Comparison of ENCODE assay signal across 8 mouse cellular contexts in the genomic region with DNA sequence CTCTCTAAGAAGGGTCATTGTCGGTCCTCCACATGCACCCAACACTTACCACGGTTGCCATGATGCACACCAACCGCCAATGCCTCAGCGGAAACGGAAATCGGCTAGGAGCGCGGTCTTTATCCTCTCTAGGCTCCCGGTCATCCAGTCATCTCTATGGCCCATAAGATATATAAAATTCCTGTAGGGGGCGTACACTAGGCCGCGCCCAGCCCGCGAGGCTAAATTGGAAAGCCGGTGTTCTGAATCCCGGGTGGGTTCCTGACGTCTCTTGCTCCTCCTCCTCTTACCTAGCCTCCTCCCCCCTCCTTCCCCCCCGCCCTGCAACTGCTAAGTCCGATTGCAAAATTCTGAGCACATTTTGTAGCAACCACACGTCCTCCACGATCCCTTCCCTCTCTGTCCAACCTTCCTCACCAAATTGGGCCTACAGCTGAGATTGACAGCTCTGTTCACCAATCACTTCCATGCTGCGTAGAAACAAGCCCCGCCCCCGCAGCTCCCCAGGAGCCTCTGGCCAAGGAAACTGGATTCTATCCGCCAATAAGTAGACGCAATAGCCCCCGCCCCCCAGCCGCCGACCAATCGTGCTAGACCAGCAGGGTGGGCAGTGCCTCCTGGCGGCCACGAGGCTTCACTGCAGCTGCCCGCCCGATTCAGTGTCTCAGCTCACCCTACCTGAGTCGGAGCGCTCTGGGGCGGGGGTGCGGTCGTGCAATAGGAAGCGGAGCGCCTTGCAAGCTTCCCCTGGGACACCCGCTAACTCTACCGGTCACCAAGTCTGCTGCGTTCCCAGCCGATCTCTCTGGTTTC. TPM values are rescaled to one million over a fixed set of nuclear protein-coding genes. Genes with fewer than 3 reads are reported as not detected.
DNase-seq lines count a peak whose midpoint lies in the region; ATAC-seq and TF ChIP-seq lines count a peak whose summit lies in the region.

A gene (plus strand): TSS at position 642 of the 813 bp plus-strand sequence.

- peaks cover 4% of the 10 kb centered on the region; the same call in 1 of the 2 replicates for H3K79me2 ChIP-seq in heart, adult 2 months (replicated peaks; ENCODE audit: control insufficient read depth, insufficient read depth, low read length)

- TF ChIP-seq CTCF in heart, adult 2 months (IDR thresholded peaks at IDR 0.05) = peak; percentile 72

- DNase-seq in 3T3-L1 (ENCODE audit: low read depth, low spot score) = peak; percentile 99
- peak; percentile 99 for DNase-seq in adrenal gland, postnatal 4 days (ENCODE audit: low spot score in 2 of 2)
- DNase-seq in embryonic facial prominence, embryonic 14.5 days (ENCODE audit: low spot score) = peak; percentile 99
- peak; percentile 99 to 100 for DNase-seq in heart, adult 2 months
- peak; percentile 100 for DNase-seq in kidney, adult 8-10 months
- DNase-seq in spleen, postnatal 10 days (ENCODE audit: low spot score in 2 of 2) = peak; percentile 99 to 100

- peak; percentile 75 for TF ChIP-seq POLR2A in heart, adult 2 months (IDR thresholded peaks at IDR 0.05; ENCODE audit: insufficient read depth, low read depth, low read length)

- H3K36me3 ChIP-seq in embryonic facial prominence, embryonic 14.5 days (ENCODE audit: control insufficient read depth, insufficient read depth, low read length) = peaks cover 27% of the 10 kb centered on the region
- H3K36me3 ChIP-seq in heart, adult 2 months (ENCODE audit: control insufficient read depth, insufficient read depth, low read length) = no peaks in the 10 kb centered on the region
- peaks cover 29% of the 10 kb centered on the region for H3K36me3 ChIP-seq in limb, embryonic 13.5 days
- peaks cover 5% of the 10 kb centered on the region; the same call in 1 of the 2 replicates for H3K36me3 ChIP-seq in midbrain, embryonic 16.5 days (ENCODE audit: control insufficient read depth, insufficient read depth, low read length)

- under 1% methylated on average over 39 of the region's 45 CpGs for whole genome bisulfite sequencing in embryonic facial prominence, embryonic 14.5 days
- under 1% methylated on average over 45 of the region's 45 CpGs for WGBS in heart, adult 2 months
- under 1% methylated on average over 45 of the region's 45 CpGs for WGBS in limb, embryonic 13.5 days
- WGBS in midbrain, embryonic 16.5 days = under 1% methylated on average over 44 of the region's 45 CpGs

- peak; percentile 37; the same call in 1 of the 2 replicates for TF ChIP-seq EP300 in heart, adult 2 months (IDR thresholded peaks at IDR 0.05; ENCODE audit: insufficient read depth, low read depth, low read length)

- peak; percentile 96 for ATAC-seq in embryonic facial prominence, embryonic 14.5 days (ENCODE audit: low read depth)
- ATAC-seq in limb, embryonic 13.5 days (ENCODE audit: low FRiP score, low read depth) = peak; percentile 97
- peak; percentile 97 for ATAC-seq in midbrain, embryonic 16.5 days

- H3K4me2 ChIP-seq in embryonic facial prominence, embryonic 14.5 days (ENCODE audit: low read depth, low read length) = peak within 1 kb of the TSS; percentile 81
- H3K4me2 ChIP-seq in limb, embryonic 13.5 days (replicated peaks) = peak within 1 kb of the TSS; percentile 98
- H3K4me2 ChIP-seq in midbrain, embryonic 16.5 days (ENCODE audit: low read length) = peak within 1 kb of the TSS; percentile 90

- intact Hi-C loops in heart, adult 2 months (cut with DNase I) = loop anchor here (1.0 kb wide), 1 partner anchor 25 kb away; a partner anchor contains a TSS

- H3K4me1 ChIP-seq in embryonic facial prominence, embryonic 14.5 days (ENCODE audit: control insufficient read depth, insufficient read depth, low read length) = peaks cover 31% of the 10 kb centered on the region
- peaks cover 7% of the 10 kb centered on the region for H3K4me1 ChIP-seq in heart, adult 2 months (ENCODE audit: control insufficient read depth, insufficient read depth, low read length)
- H3K4me1 ChIP-seq in limb, embryonic 13.5 days = peaks cover 47% of the 10 kb centered on the region
- H3K4me1 ChIP-seq in midbrain, embryonic 16.5 days (ENCODE audit: control insufficient read depth, insufficient read depth, low read length) = peaks cover 30% of the 10 kb centered on the region

- H3K9ac ChIP-seq in embryonic facial prominence, embryonic 14.5 days (ENCODE audit: low read depth, low read length) = peak within 1 kb of the TSS; percentile 87
- H3K9ac ChIP-seq in heart, adult 2 months (ENCODE audit: low read depth, low read length) = peak within 1 kb of the TSS; percentile 77
- peak within 1 kb of the TSS; percentile 94 for H3K9ac ChIP-seq in limb, embryonic 13.5 days
- peak within 1 kb of the TSS; percentile 85 for H3K9ac ChIP-seq in midbrain, embryonic 16.5 days (ENCODE audit: low read depth, low read length)

- H3K27ac ChIP-seq in embryonic facial prominence, embryonic 14.5 days (replicated peaks; ENCODE audit: low read depth, low read length) = peak within 1 kb of the TSS; percentile 90
- H3K27ac ChIP-seq in heart, adult 2 months = peak within 1 kb of the TSS; percentile 87
- peak within 1 kb of the TSS; percentile 88 for H3K27ac ChIP-seq in limb, embryonic 13.5 days
- peak within 1 kb of the TSS; percentile 87 for H3K27ac ChIP-seq in midbrain, embryonic 16.5 days (ENCODE audit: low read length)

- H3K4me3 ChIP-seq in embryonic facial prominence, embryonic 14.5 days (ENCODE audit: low read depth, low read length) = peak within 1 kb of the TSS; percentile 67
- peak within 1 kb of the TSS; percentile 85 for H3K4me3 ChIP-seq in heart, adult 2 months
- H3K4me3 ChIP-seq in limb, embryonic 13.5 days = peak within 1 kb of the TSS; percentile 93
- peak within 1 kb of the TSS; percentile 87 for H3K4me3 ChIP-seq in midbrain, embryonic 16.5 days (ENCODE audit: low read depth, low read length)

- no peaks in the 10 kb centered on the region for H3K27me3 ChIP-seq in embryonic facial prominence, embryonic 14.5 days (replicated peaks; ENCODE audit: control insufficient read depth, insufficient read depth, low read length)
- H3K27me3 ChIP-seq in heart, adult 2 months (ENCODE audit: control insufficient read depth, insufficient read depth, low read length) = no peaks in the 10 kb centered on the region
- no peaks in the 10 kb centered on the region for H3K27me3 ChIP-seq in limb, embryonic 13.5 days
- no peaks in the 10 kb centered on the region for H3K27me3 ChIP-seq in midbrain, embryonic 16.5 days (ENCODE audit: control insufficient read depth, insufficient read depth, low read depth, low read length)

- no peaks in the 10 kb centered on the region for H3K9me3 ChIP-seq in embryonic facial prominence, embryonic 14.5 days (ENCODE audit: control insufficient read depth, low read length)
- no peaks in the 10 kb centered on the region for H3K9me3 ChIP-seq in limb, embryonic 13.5 days
- no peaks in the 10 kb centered on the region for H3K9me3 ChIP-seq in midbrain, embryonic 16.5 days (replicated peaks; ENCODE audit: control insufficient read depth, low read length, poor library complexity, severe bottlenecking)

RNA-seq across cellular contexts. Expression of the gene that starts here (rescaled TPM):
- total RNA-seq in adrenal gland, postnatal 4 days (2021) = 10 to 100 TPM; 38.6 to 40.2 TPM
- 39.3 TPM in 2 replicates for polyA plus RNA-seq in embryonic facial prominence, embryonic 14.5 days (2014; fragmentation: Nextera tagmentation; extraction: Ambion mirVana)
- 100 to 1,000 TPM in 1 of 2 experiments, 10 to 100 TPM in 1; 96.9 to 115 TPM for total RNA-seq in heart, adult 2 months (2021)
- polyA plus RNA-seq in heart, adult 2 months (2012; rRNA removed) = 111 and 135 TPM in 2 replicates
- polyA plus RNA-seq in limb, embryonic 13.5 days (2015; fragmentation: Nextera tagmentation; extraction: Ambion mirVana) = 41.7 and 45.9 TPM in 2 replicates
- 20.9 and 21.8 TPM in 2 replicates for polyA plus RNA-seq in midbrain, embryonic 16.5 days (2015; fragmentation: Nextera tagmentation; extraction: Ambion mirVana)

Comparison
In these comparisons a context has a peak if more than half of its experiments do, and no peak if none do; other contexts are left out.
1. Peak in every context shown above with its lines: DNase-seq, ATAC-seq, H3K4me3 ChIP-seq and H3K27ac ChIP-seq.